Mouse (Mus musculus) lung, postnatal 4 days (tissue): ENCODE data around the gene Tmem132c.

Experiments
- DNase-seq, 2 experiments: peaks; one replicate each; pipeline ENCODE4 v3.0.0; 2021

The Tmem132c gene

DNA sequence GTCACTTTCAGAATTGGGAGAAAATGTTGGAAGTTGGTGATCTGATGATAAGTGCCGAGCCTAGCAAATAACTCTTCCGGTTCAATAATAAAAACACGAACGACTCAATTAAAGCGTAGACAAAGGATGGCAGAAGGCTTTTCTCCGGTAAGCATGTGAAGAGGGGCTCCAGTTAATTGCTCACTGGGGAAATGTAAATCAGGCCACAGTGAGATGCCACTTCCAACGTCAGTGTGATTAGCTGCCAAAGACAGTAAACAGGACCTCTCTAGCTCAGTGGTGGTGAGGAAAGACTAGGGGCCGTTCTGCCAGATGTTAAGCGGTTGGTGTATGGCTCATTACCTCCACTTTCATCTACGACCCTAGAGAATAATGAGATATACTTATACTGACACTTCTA, 187.5 kb downstream of the Tmem132c start:
- no peak for DNase-seq

DNA sequence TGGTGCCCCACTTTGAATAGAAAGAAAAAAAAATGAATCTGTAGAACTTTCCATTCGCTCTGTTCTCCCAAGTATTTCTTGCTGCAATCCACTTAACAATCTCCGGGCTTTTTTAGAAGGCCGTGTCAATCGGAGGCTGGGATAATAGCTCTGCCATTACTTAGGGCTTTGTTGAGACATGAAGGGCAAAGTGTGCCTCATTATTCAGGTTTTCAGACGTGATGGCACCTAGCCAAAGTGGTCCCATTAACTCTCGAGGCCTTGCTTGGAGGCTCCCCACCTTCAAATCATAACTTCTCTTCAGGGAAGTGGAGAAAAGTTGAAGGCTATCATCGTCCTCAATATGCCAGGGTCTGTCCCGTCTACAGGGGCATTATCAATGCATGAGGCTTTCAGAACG, 190.0 kb downstream of the Tmem132c start:
- DNase-seq = no peak

GRCm38 (mm10) chr5:127436836-127437235, 195.2 kb downstream of the Tmem132c start:
- no peak for DNase-seq

- DNase-seq = no peak
These were observed 197.0 kb downstream of the Tmem132c start for GRCm38 (mm10) chr5:127438639-127439038.

GRCm38 (mm10) chr5:127441963-127442362, 200.4 kb downstream of the Tmem132c start:
- no peak for DNase-seq

DNA sequence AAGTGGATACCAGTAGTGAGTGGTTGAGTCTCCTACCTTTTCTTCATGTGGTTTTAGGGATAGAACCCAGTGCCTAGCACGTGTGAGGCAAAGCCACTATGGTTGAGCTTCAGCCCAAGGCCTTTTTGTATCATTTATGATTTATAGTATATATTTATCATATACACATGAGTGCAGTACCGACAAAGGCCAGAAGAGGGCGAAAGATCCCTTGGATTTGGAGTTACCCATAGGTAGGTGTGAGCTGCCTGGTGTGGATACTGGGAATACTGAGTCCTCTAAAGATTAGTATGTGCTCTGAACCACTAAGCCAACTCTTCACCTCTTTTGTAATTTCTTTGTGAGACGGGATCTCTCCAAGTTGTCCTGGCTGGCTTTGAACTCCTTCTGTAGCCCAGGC, 212.0 kb downstream of the Tmem132c start:
- DNase-seq = no peak

GRCm38 (mm10) chr5:127454068-127454467, 212.5 kb downstream of the Tmem132c start:
- DNase-seq = no peak

GRCm38 (mm10) chr5:127456076-127456475, 214.5 kb downstream of the Tmem132c start:
- no peak for DNase-seq

GRCm38 (mm10) chr5:127468151-127468550, 226.5 kb downstream of the Tmem132c start:
- DNase-seq = no peak

- DNase-seq = no peak
These were observed 228.7 kb downstream of the Tmem132c start for GRCm38 (mm10) chr5:127470351-127470750.

GRCm38 (mm10) chr5:127471902-127472301, 230.3 kb downstream of the Tmem132c start:
- no peak for DNase-seq

GRCm38 (mm10) chr5:127473706-127474105, 232.1 kb downstream of the Tmem132c start:
- no peak for DNase-seq

- DNase-seq = no peak
These were observed 233.2 kb downstream of the Tmem132c start for GRCm38 (mm10) chr5:127474856-127475255.

DNA sequence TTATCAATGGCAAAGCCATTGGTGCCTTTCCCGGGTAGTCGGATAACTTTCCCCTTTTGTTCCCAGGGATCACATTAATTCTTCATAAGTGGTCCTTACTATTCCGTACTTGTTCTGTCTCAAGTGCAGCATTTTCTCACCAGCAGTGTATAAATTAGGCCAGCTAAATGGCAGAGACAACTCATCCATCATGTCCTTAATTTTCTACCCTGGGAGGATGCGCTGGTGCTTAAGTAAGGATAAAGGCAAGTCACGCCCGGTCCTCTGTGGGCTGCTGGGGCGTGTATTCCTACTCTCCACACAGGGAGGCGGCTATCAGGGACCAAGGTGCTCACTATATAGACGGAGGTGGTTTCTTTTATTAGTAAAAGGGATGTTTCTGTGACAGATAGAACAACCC, 236.2 kb downstream of the Tmem132c start:
- DNase-seq = no peak

DNA sequence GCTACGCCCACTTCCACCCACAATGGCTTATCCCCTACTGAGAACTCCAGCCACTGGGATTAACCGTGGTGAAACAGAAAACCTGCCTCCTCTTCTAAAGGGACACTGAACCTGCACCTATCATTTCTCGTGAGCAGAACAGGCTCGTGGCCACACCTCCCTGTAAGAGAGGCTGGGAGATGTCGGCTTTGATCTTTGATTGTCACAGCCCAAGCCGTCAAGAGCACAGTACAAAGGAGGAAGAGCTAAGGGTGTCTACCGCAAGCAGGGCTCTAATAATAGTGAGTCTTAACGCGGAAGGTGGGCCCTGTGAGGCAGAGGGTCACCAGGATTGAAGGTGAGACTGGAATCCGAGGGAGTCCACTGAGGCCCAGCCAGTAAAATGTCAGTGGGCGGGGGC, 236.7 kb downstream of the Tmem132c start:
- no peak for DNase-seq

DNA sequence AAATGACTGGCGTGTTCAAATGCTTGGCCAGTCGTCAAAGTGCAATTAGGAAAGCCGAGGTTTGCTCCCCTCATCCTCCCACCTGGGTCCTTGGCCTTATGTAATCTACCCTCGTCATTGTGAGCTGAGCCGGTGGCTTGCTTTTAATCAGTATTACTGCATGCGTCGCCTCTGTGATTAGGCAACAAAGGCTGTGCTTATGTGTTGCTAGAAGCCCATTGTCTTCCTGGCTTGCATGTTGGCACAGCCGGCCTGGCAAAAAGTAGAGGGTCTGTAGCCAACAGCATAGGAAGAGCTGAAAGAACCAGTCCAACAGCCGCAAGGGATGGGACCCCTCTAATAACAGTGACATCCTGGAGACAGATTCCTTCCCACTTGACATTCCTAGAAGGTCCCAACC, 239.3 kb downstream of the Tmem132c start:
- DNase-seq = no peak

GRCm38 (mm10) chr5:127481416-127481815, 239.8 kb downstream of the Tmem132c start:
- DNase-seq = peak in 1 of 2 experiments; percentile 64

GRCm38 (mm10) chr5:127482342-127482741, 240.7 kb downstream of the Tmem132c start:
- DNase-seq = no peak

GRCm38 (mm10) chr5:127483955-127484659, 242.5 kb downstream of the Tmem132c start:
- peak; percentile 34 to 35 for DNase-seq

- no peak for DNase-seq
These were observed 243.3 kb downstream of the Tmem132c start for GRCm38 (mm10) chr5:127484813-127485486.

DNA sequence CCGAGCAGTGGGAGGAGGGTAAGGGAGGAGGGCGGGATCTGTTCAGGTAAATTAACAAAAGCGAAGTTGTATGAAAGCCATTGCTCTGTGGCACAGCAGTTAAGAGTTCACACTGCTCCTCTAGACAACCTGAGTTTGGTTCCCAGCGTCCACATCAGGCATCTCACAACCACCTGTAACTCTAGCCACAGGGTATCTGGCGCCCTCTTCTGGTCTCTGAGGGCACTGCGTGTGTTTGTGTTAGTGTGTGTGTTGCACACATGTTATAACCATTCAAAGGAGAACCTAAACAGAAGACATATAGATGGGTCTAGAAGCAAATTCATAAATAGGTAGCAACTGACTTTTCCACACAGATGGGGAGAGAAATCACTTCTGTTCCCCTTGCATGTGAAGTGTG, 245.6 kb downstream of the Tmem132c start:
- DNase-seq = no peak

- peak; percentile 43 to 49 for DNase-seq
These were observed 247.1 kb downstream of the Tmem132c start for GRCm38 (mm10) chr5:127488666-127489065.

- DNase-seq = no peak
These were observed 250.1 kb downstream of the Tmem132c start for GRCm38 (mm10) chr5:127491724-127492123.

DNA sequence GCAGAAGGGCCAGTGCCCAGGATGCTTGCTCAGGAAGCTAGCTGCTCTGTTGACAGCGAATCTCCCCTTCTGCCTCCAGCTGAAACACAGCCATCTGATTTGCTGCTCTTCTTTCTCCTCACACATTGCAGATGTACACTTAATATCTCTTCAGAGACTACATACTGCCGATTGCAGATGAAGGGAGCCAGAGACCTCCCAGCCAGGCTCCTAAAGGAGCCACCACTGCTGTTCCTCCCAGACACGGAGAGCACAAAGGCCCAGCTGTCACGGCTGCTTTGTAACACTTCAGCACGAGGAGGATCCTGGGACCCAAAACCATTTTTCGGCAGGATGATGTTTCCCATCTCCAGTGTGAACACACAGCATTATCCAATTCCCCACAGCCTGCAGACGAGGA, 255.3 kb downstream of the Tmem132c start:
- DNase-seq = no peak
